9 mouse cellular contexts compared by ENCODE assay signal in genomic region chr11:70227661-70228245, GRCm38 (mm10). TPM values are rescaled to one million over a fixed set of nuclear protein-coding genes. Genes with fewer than 3 reads are reported as not detected.
A peak's percentile ranks its signal among the peaks of the same experiment; 100 is the strongest.
DNase-seq lines count a peak whose midpoint lies in the region; ATAC-seq and TF ChIP-seq lines count a peak whose summit lies in the region.
"Had no signal": no experiment of that assay in that cellular context is flagged by ENCODE, and none has a peak within 500 bp of the region (broad histone marks: within the 10 kb centered on the region; RNA-seq: fewer than 3 reads in every experiment).

No protein-coding gene starts in this region.

- H3K9me3 ChIP-seq in heart, postnatal 0 days (replicated peaks; ENCODE audit: control insufficient read depth, low read length) = no peaks in the 10 kb centered on the region
- H3K9me3 ChIP-seq in liver, embryonic 15.5 days (replicated peaks) = no peaks in the 10 kb centered on the region

- no peak overlapping the region for H3K4me3 ChIP-seq in left cerebral cortex, adult 2 months
- peak overlapping the region; percentile 51 for H3K4me3 ChIP-seq in heart, postnatal 0 days (ENCODE audit: low read depth, low read length)
- H3K4me3 ChIP-seq in liver, embryonic 15.5 days (replicated peaks) = no peak overlapping the region

- peak overlapping the region; percentile 60 for H3K4me2 ChIP-seq in heart, postnatal 0 days (ENCODE audit: low read depth, low read length)
- H3K4me2 ChIP-seq in liver, embryonic 15.5 days = peak overlapping the region; percentile 89

- TF ChIP-seq EP300 in heart, postnatal 0 days (IDR thresholded peaks at IDR 0.05; ENCODE audit: low read depth) = no peak

- peak overlapping the region; percentile 10; the same call in 1 of the 2 replicates for H3K27ac ChIP-seq in left cerebral cortex, adult 2 months
- peak overlapping the region; percentile 90 for H3K27ac ChIP-seq in heart, postnatal 0 days (ENCODE audit: low read depth)
- peak overlapping the region; percentile 46; the same call in 1 of the 2 replicates for H3K27ac ChIP-seq in liver, embryonic 15.5 days (replicated peaks)
- H3K27ac ChIP-seq: macrophage had no signal

- no peak for ATAC-seq in heart, postnatal 0 days (ENCODE audit: insufficient read depth, low read depth)
- no peak for ATAC-seq in liver, embryonic 15.5 days (ENCODE audit: insufficient read depth)

- peaks cover 44% of the 10 kb centered on the region for H3K27me3 ChIP-seq in heart, postnatal 0 days (ENCODE audit: control insufficient read depth, insufficient read depth, low read length)
- H3K27me3 ChIP-seq in liver, embryonic 15.5 days = peaks cover 67% of the 10 kb centered on the region

- peak; percentile 68 for DNase-seq in cerebellum, adult 9-10 months
- no peak for DNase-seq in cerebellum, adult 8-10 months
- DNase-seq in left cerebral cortex, adult 2 months (ENCODE audit: extremely low spot score in 1 of 2, low spot score in 2 of 2) = no peak
- DNase-seq in left cerebral cortex, postnatal 36 days (ENCODE audit: low spot score in 2 of 2) = no peak
- DNase-seq in heart, postnatal 0 days (ENCODE audit: low spot score) = no peak
- no peak for DNase-seq in adrenal gland, postnatal 10 days
- no peak for DNase-seq in adrenal gland, postnatal 14 days

- WGBS in heart, postnatal 0 days = 72% methylated on average over 4 of the region's 4 CpGs
- 66% methylated on average over 4 of the region's 4 CpGs for WGBS in liver, embryonic 15.5 days (ENCODE audit: insufficient replicate concordance)

- TF ChIP-seq CTCF in left cerebral cortex, adult 2 months (IDR thresholded peaks at IDR 0.05) = no peak
- TF ChIP-seq CTCF in heart, postnatal 0 days (IDR thresholded peaks at IDR 0.05; ENCODE audit: low read depth) = no peak

- 0 out of 2 replicates have a peak, but pooled peaks cover 4% of the 10 kb centered on the region for H3K4me1 ChIP-seq in heart, postnatal 0 days (ENCODE audit: control insufficient read depth, insufficient read depth)
- H3K4me1 ChIP-seq in liver, embryonic 15.5 days (replicated peaks) = peaks cover 83% of the 10 kb centered on the region

- intact Hi-C loops in left cerebral cortex, adult 2 months (cut with DNase I) = no loop called here
- intact Hi-C loops in left cerebral cortex, postnatal 36 days (cut with DNase I) = no loop called here

- peak overlapping the region; percentile 65 for H3K9ac ChIP-seq in heart, postnatal 0 days (replicated peaks; ENCODE audit: low read depth, low read length)
- 0 out of 2 replicates have a peak overlapping the region, but pooled peaks have one; percentile 53 for H3K9ac ChIP-seq in liver, embryonic 15.5 days

- peaks cover 9% of the 10 kb centered on the region for H3K36me3 ChIP-seq in heart, postnatal 0 days (replicated peaks; ENCODE audit: control insufficient read depth, insufficient read depth, low read length)
- H3K36me3 ChIP-seq in liver, embryonic 15.5 days (replicated peaks) = no peaks in the 10 kb centered on the region

RNA-seq across cellular contexts. Expression of gene Bcl6b, which starts 1.8 kb away (rescaled TPM):
- 1 to 10 TPM; 1.7 to 3.5 TPM for total RNA-seq in left cerebral cortex, adult 2 months (2021)
- 1 to 10 TPM; 1.7 to 1.8 TPM for total RNA-seq in left cerebral cortex, postnatal 36 days (2021)
- 12.8 and 44.1 TPM in 2 replicates for total RNA-seq in heart, postnatal 0 days (2014; rRNA removed; ENCODE audit: low replicate concordance)
- 16.8 and 18.9 TPM in 2 replicates for polyA plus RNA-seq in heart, postnatal 0 days (2015; fragmentation: Nextera tagmentation; extraction: Ambion mirVana)
- polyA plus RNA-seq in liver, embryonic 15.5 days (2015; fragmentation: Nextera tagmentation; extraction: Ambion mirVana) = 2.1 and 2.2 TPM in 2 replicates
- total RNA-seq in adrenal gland, postnatal 10 days (2021) = 10 to 100 TPM; 27.1 to 31.1 TPM
- total RNA-seq in adrenal gland, postnatal 14 days (2021) = 27.0 and 28.1 TPM in 2 replicates
- polyA plus RNA-seq: macrophage had no signal

RNA-seq across cellular contexts. Expression of gene Slc16a13, which starts 6.9 kb away (rescaled TPM):
- 10 to 100 TPM in 1 of 2 experiments, 1 to 10 TPM in 1; 7.5 to 10.5 TPM for total RNA-seq in left cerebral cortex, adult 2 months (2021)
- 1 to 10 TPM; 7.2 to 8.1 TPM for total RNA-seq in left cerebral cortex, postnatal 36 days (2021)
- 3.1 and 5.5 TPM in 2 replicates for total RNA-seq in heart, postnatal 0 days (2014; rRNA removed; ENCODE audit: low replicate concordance)
- polyA plus RNA-seq in heart, postnatal 0 days (2015; fragmentation: Nextera tagmentation; extraction: Ambion mirVana) = 4.4 and 4.5 TPM in 2 replicates
- 3.5 and 4.4 TPM in 2 replicates for polyA plus RNA-seq in liver, embryonic 15.5 days (2015; fragmentation: Nextera tagmentation; extraction: Ambion mirVana)
- total RNA-seq in adrenal gland, postnatal 10 days (2021) = 1 to 10 TPM; 3.8 to 6.2 TPM
- 5.3 and 5.6 TPM in 2 replicates for total RNA-seq in adrenal gland, postnatal 14 days (2021)

RNA-seq across cellular contexts. Expression of gene 0610010K14Rik, which starts 10.0 kb away (rescaled TPM):
- total RNA-seq in left cerebral cortex, adult 2 months (2021) = 10 to 100 TPM; 45.5 to 51.2 TPM
- 10 to 100 TPM; 46.9 to 50.3 TPM for total RNA-seq in left cerebral cortex, postnatal 36 days (2021)
- 47.7 and 60.5 TPM in 2 replicates for total RNA-seq in heart, postnatal 0 days (2014; rRNA removed; ENCODE audit: low replicate concordance)
- 96.5 and 102 TPM in 2 replicates for polyA plus RNA-seq in heart, postnatal 0 days (2015; fragmentation: Nextera tagmentation; extraction: Ambion mirVana)
- 57.1 and 62.2 TPM in 2 replicates for polyA plus RNA-seq in liver, embryonic 15.5 days (2015; fragmentation: Nextera tagmentation; extraction: Ambion mirVana)
- total RNA-seq in adrenal gland, postnatal 10 days (2021) = 10 to 100 TPM; 58.6 to 62.3 TPM
- 55.7 and 62.4 TPM in 2 replicates for total RNA-seq in adrenal gland, postnatal 14 days (2021)

RNA-seq across cellular contexts. Expression of gene Gm21988, which starts 11.9 kb away (rescaled TPM):
- 1 to 10 TPM; 4.9 to 5.3 TPM for total RNA-seq in left cerebral cortex, adult 2 months (2021)
- total RNA-seq in left cerebral cortex, postnatal 36 days (2021) = 1 to 10 TPM; 5.3 to 6.4 TPM
- 6.8 and 15.2 TPM in 2 replicates for total RNA-seq in heart, postnatal 0 days (2014; rRNA removed; ENCODE audit: low replicate concordance)
- polyA plus RNA-seq in heart, postnatal 0 days (2015; fragmentation: Nextera tagmentation; extraction: Ambion mirVana) = 7.5 and 8.6 TPM in 2 replicates
- 5.2 and 5.3 TPM in 2 replicates for polyA plus RNA-seq in liver, embryonic 15.5 days (2015; fragmentation: Nextera tagmentation; extraction: Ambion mirVana)
- total RNA-seq in adrenal gland, postnatal 10 days (2021) = 1 to 10 TPM; 4.0 to 4.9 TPM
- total RNA-seq in adrenal gland, postnatal 14 days (2021) = 3.6 and 5.4 TPM in 2 replicates

RNA-seq across cellular contexts. Expression of gene Rnasek, which starts 11.9 kb away (rescaled TPM):
- 100 to 1,000 TPM; 241 to 270 TPM for total RNA-seq in left cerebral cortex, adult 2 months (2021)
- total RNA-seq in left cerebral cortex, postnatal 36 days (2021) = 100 to 1,000 TPM; 246 to 287 TPM
- 13.1 and 75.0 TPM in 2 replicates for total RNA-seq in heart, postnatal 0 days (2014; rRNA removed; ENCODE audit: low replicate concordance)
- 311 and 336 TPM in 2 replicates for polyA plus RNA-seq in heart, postnatal 0 days (2015; fragmentation: Nextera tagmentation; extraction: Ambion mirVana)
- polyA plus RNA-seq in liver, embryonic 15.5 days (2015; fragmentation: Nextera tagmentation; extraction: Ambion mirVana) = 146 and 150 TPM in 2 replicates
- 100 to 1,000 TPM; 139 to 162 TPM for total RNA-seq in adrenal gland, postnatal 10 days (2021)
- 215 and 239 TPM in 2 replicates for total RNA-seq in adrenal gland, postnatal 14 days (2021)

Comparison
In these comparisons a context has a peak if more than half of its experiments do, and no peak if none do; other contexts are left out.
1. H3K27ac ChIP-seq: peak in every context shown above with its lines; median percentile 90 in heart, postnatal 0 days; 46 in liver, embryonic 15.5 days; 10 in left cerebral cortex, adult 2 months.